ENCODE assay signal across 23 mouse cellular contexts in genomic region chr7:58436888-58437625, GRCm38 (mm10).
DNase-seq lines count a peak whose midpoint lies in the region; ATAC-seq and TF ChIP-seq lines count a peak whose summit lies in the region.
"Had no signal": no experiment of that assay in that cellular context is flagged by ENCODE, and none has a peak within 500 bp of the region (broad histone marks: within the 10 kb centered on the region; RNA-seq: fewer than 3 reads in every experiment).

No protein-coding gene starts in this region.

- DNase-seq in intestine, embryonic 14.5 days (ENCODE audit: low spot score), result no peak
- peak; percentile 48 for DNase-seq in yolk sac, embryonic 10.5 days (ENCODE audit: low spot score)
- no peak for DNase-seq in hindbrain, embryonic 14.5 days (ENCODE audit: low spot score)
- no peak for DNase-seq in lung, postnatal 14 days
- DNase-seq: adrenal gland, postnatal 14 days; B cell, adult 2 months; cerebellum, adult 11-12 months; cerebellum, adult 9-10 months; cerebellum, postnatal 36 days; forebrain, postnatal 0 days; gastrocnemius, postnatal 14 days; heart, adult 2 months; heart, postnatal 14 days had no signal

- peak; percentile 94 for ATAC-seq in intestine, embryonic 14.5 days (replicated peaks; ENCODE audit: low FRiP score, low TSS enrichment, low read depth)
- peak; percentile 92 for ATAC-seq in stomach, embryonic 14.5 days (ENCODE audit: insufficient number of reproducible peaks, insufficient read depth, low FRiP score, low read depth)
- no peak for ATAC-seq in hindbrain, embryonic 14.5 days (ENCODE audit: low FRiP score)
- ATAC-seq in forebrain, embryonic 13.5 days, result no peak
- ATAC-seq: activated CD4-positive, CD25-positive, alpha-beta regulatory T cell, adult 4 months; forebrain, postnatal 0 days; Patski had no signal

- H3K27ac ChIP-seq in intestine, embryonic 14.5 days (ENCODE audit: low read depth), result no peak overlapping the region
- H3K27ac ChIP-seq in stomach, embryonic 14.5 days (ENCODE audit: low read length), result peak overlapping the region; percentile 44; the same call in 1 of the 2 replicates
- H3K27ac ChIP-seq in hindbrain, embryonic 14.5 days, result no peak overlapping the region
- no peak overlapping the region for H3K27ac ChIP-seq in forebrain, embryonic 13.5 days
- H3K27ac ChIP-seq: embryonic facial prominence, embryonic 13.5 days; forebrain, embryonic 12.5 days; heart, adult 2 months; heart, embryonic 15.5 days; hindbrain, embryonic 15.5 days had no signal

- H3K4me3 ChIP-seq in C2C12 (ENCODE audit: insufficient read depth, poor library complexity, severe bottlenecking), result no peak overlapping the region
- H3K4me3 ChIP-seq in intestine, embryonic 14.5 days (ENCODE audit: low read depth, low read length), result no peak overlapping the region
- H3K4me3 ChIP-seq in stomach, embryonic 14.5 days (ENCODE audit: low read depth, low read length), result no peak overlapping the region
- no peak overlapping the region for H3K4me3 ChIP-seq in hindbrain, embryonic 14.5 days (replicated peaks; ENCODE audit: low read length)
- no peak overlapping the region for H3K4me3 ChIP-seq in forebrain, embryonic 13.5 days
- H3K4me3 ChIP-seq: embryonic facial prominence, embryonic 13.5 days; forebrain, embryonic 12.5 days; heart, adult 2 months; heart, embryonic 15.5 days; hindbrain, embryonic 15.5 days had no signal

- no peaks in the 10 kb centered on the region for H3K4me1 ChIP-seq in intestine, embryonic 14.5 days (replicated peaks; ENCODE audit: control insufficient read depth, insufficient read depth, low read length)
- H3K4me1 ChIP-seq in stomach, embryonic 14.5 days (ENCODE audit: control insufficient read depth, insufficient read depth, low read length), result no peaks in the 10 kb centered on the region
- no peaks in the 10 kb centered on the region for H3K4me1 ChIP-seq in hindbrain, embryonic 14.5 days (replicated peaks; ENCODE audit: control insufficient read depth, insufficient read depth, low read length)
- H3K4me1 ChIP-seq in forebrain, embryonic 13.5 days, result no peaks in the 10 kb centered on the region
- H3K4me1 ChIP-seq: embryonic facial prominence, embryonic 13.5 days; forebrain, embryonic 12.5 days; heart, embryonic 15.5 days; hindbrain, embryonic 15.5 days had no signal

- H3ac ChIP-seq in C2C12 (ENCODE audit: control insufficient read depth, insufficient read length, low read depth), result no peak overlapping the region

- TF ChIP-seq CTCF in C2C12 (IDR thresholded peaks at IDR 0.05; ENCODE audit: control insufficient read depth, insufficient read depth, insufficient read length), result no peak

- H3K9me3 ChIP-seq in intestine, embryonic 14.5 days (ENCODE audit: control insufficient read depth, low read length), result no peaks in the 10 kb centered on the region
- no peaks in the 10 kb centered on the region for H3K9me3 ChIP-seq in stomach, embryonic 14.5 days (ENCODE audit: control insufficient read depth, low read depth, low read length)
- H3K9me3 ChIP-seq in hindbrain, embryonic 14.5 days (ENCODE audit: control insufficient read depth, low read length), result no peaks in the 10 kb centered on the region
- no peaks in the 10 kb centered on the region for H3K9me3 ChIP-seq in forebrain, embryonic 13.5 days (replicated peaks)
- H3K9me3 ChIP-seq: embryonic facial prominence, embryonic 13.5 days; forebrain, embryonic 12.5 days; heart, embryonic 15.5 days; hindbrain, embryonic 15.5 days had no signal

- H3K79me3 ChIP-seq in C2C12 (ENCODE audit: low read depth), result no peaks in the 10 kb centered on the region

- no peak overlapping the region for H3K9ac ChIP-seq in intestine, embryonic 14.5 days (ENCODE audit: low read length)
- no peak overlapping the region for H3K9ac ChIP-seq in stomach, embryonic 14.5 days (replicated peaks; ENCODE audit: low read depth, low read length)
- no peak overlapping the region for H3K9ac ChIP-seq in hindbrain, embryonic 14.5 days
- H3K9ac ChIP-seq in forebrain, embryonic 13.5 days, result no peak overlapping the region
- H3K9ac ChIP-seq: embryonic facial prominence, embryonic 13.5 days; forebrain, embryonic 12.5 days; forebrain, postnatal 0 days; heart, embryonic 15.5 days; hindbrain, embryonic 15.5 days had no signal

- WGBS in intestine, embryonic 14.5 days, result 31% methylated on average over 2 of the region's 2 CpGs
- WGBS in stomach, embryonic 14.5 days, result 8% methylated on average over 2 of the region's 2 CpGs
- WGBS in hindbrain, embryonic 14.5 days, result 73% methylated on average over 2 of the region's 2 CpGs
- 79% methylated on average over 2 of the region's 2 CpGs for WGBS in forebrain, embryonic 13.5 days

- no peaks in the 10 kb centered on the region for H3K79me2 ChIP-seq in C2C12 (ENCODE audit: control insufficient read depth, insufficient read depth)

- no peaks in the 10 kb centered on the region for H3K36me3 ChIP-seq in C2C12 (ENCODE audit: control insufficient read depth, insufficient read depth)
- no peaks in the 10 kb centered on the region for H3K36me3 ChIP-seq in intestine, embryonic 14.5 days (ENCODE audit: control insufficient read depth, insufficient read depth, low read length)
- no peaks in the 10 kb centered on the region for H3K36me3 ChIP-seq in stomach, embryonic 14.5 days (ENCODE audit: control insufficient read depth, insufficient read depth, low read length)
- H3K36me3 ChIP-seq in hindbrain, embryonic 14.5 days (replicated peaks; ENCODE audit: control insufficient read depth, insufficient read depth), result no peaks in the 10 kb centered on the region
- H3K36me3 ChIP-seq in forebrain, embryonic 13.5 days (ENCODE audit: poor library complexity, severe bottlenecking), result no peaks in the 10 kb centered on the region
- H3K36me3 ChIP-seq: embryonic facial prominence, embryonic 13.5 days; forebrain, embryonic 12.5 days; heart, embryonic 15.5 days; hindbrain, embryonic 15.5 days had no signal

- H3K4me2 ChIP-seq in intestine, embryonic 14.5 days (ENCODE audit: low read length), result no peak overlapping the region
- no peak overlapping the region for H3K4me2 ChIP-seq in stomach, embryonic 14.5 days (replicated peaks; ENCODE audit: low read depth, low read length)
- no peak overlapping the region for H3K4me2 ChIP-seq in hindbrain, embryonic 14.5 days (replicated peaks)
- no peak overlapping the region for H3K4me2 ChIP-seq in forebrain, embryonic 13.5 days
- H3K4me2 ChIP-seq: embryonic facial prominence, embryonic 13.5 days; forebrain, embryonic 12.5 days; heart, embryonic 11.5 days; heart, embryonic 15.5 days; hindbrain, embryonic 15.5 days had no signal

- no peaks in the 10 kb centered on the region for H3K27me3 ChIP-seq in C2C12 (ENCODE audit: control insufficient read depth, insufficient read depth, insufficient read length)
- no peaks in the 10 kb centered on the region for H3K27me3 ChIP-seq in intestine, embryonic 14.5 days (replicated peaks; ENCODE audit: control insufficient read depth, insufficient read depth, low read length)
- H3K27me3 ChIP-seq in stomach, embryonic 14.5 days (ENCODE audit: control insufficient read depth, insufficient read depth, low read length), result no peaks in the 10 kb centered on the region
- H3K27me3 ChIP-seq in hindbrain, embryonic 14.5 days (ENCODE audit: control insufficient read depth, insufficient read depth, low read length), result no peaks in the 10 kb centered on the region
- H3K27me3 ChIP-seq in forebrain, embryonic 13.5 days, result no peaks in the 10 kb centered on the region
- H3K27me3 ChIP-seq: embryonic facial prominence, embryonic 13.5 days; forebrain, embryonic 12.5 days; heart, embryonic 15.5 days; hindbrain, embryonic 15.5 days; Patski had no signal

TF ChIP-seq in C2C12, 6 proteins besides CTCF, POLR2A, EP300 and RAD21:
- no peak for TF ChIP-seq MAX (IDR thresholded peaks at IDR 0.05)
- TF ChIP-seq MYOG (IDR thresholded peaks at IDR 0.05; ENCODE audit: control insufficient read depth, extremely low read depth, insufficient read length), result no peak
- TF ChIP-seq USF1 (IDR thresholded peaks at IDR 0.05; ENCODE audit: low read depth), result no peak
- TF ChIP-seq FOSL1 (IDR thresholded peaks at IDR 0.05; ENCODE audit: insufficient read depth, low read length, poor library complexity, severe bottlenecking), result no peak
- TF ChIP-seq MYOD1 (IDR thresholded peaks at IDR 0.05; ENCODE audit: control insufficient read depth, insufficient read length, low read depth), result no peak
- TF ChIP-seq CEBPB (IDR thresholded peaks at IDR 0.05; ENCODE audit: low read depth), result peak; percentile 32

Comparison
In these comparisons a context has a peak if more than half of its experiments do, and no peak if none do; other contexts are left out.
1. ATAC-seq: peak in intestine, embryonic 14.5 days (single experiment) and stomach, embryonic 14.5 days (single experiment); none in hindbrain, embryonic 14.5 days (single experiment) and forebrain, embryonic 13.5 days (single experiment).